Mouse (Mus musculus): ENCODE data around the gene Ppara.

Ppara gene

GRCm38 (mm10) chr15:85734571-85735033 is at the start of gene Ppara:
Ppara (plus strand) TSS chr15:85734983.
- DNase-seq (ENCODE audit: low spot score in 2 of 2): no peak

DNA sequence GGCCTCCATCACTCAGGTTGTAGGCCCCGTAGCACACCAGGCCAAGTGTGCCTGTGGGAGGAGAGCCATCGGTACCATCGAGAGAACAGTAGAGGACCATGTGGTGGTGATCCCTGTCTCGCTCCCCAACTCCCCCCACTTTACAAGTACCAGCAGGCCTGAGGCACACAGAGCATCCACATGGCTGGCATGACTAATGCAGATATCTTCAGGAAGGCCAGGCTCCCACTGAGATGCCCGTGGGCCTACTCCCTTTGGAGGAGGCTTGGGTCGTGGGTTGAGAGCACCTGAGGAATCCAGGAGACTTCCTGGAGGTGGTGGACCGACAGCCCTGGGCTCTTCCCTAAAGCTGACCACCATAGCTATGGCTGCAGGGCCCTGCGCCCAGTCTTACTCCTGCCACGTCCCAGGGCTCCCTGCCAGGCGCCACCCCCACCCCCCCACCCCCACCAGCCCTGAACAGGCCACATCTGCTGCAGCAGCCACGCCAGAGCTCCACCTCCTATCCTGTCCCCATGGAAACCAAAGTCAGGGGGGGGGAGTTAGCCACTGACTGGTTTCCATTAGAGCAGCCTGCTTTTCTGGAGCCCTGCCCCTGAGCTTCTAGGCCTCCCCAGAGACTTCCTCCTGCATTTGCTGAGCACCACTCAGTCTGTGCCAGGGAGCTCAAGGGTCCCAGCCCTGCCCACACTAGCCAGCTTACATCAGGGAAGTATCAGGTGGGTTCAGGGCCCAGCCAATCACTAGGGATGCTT is 48.0 kb upstream of the Ppara start:
- no peak for DNase-seq (ENCODE audit: low spot score in 2 of 2)

DNA sequence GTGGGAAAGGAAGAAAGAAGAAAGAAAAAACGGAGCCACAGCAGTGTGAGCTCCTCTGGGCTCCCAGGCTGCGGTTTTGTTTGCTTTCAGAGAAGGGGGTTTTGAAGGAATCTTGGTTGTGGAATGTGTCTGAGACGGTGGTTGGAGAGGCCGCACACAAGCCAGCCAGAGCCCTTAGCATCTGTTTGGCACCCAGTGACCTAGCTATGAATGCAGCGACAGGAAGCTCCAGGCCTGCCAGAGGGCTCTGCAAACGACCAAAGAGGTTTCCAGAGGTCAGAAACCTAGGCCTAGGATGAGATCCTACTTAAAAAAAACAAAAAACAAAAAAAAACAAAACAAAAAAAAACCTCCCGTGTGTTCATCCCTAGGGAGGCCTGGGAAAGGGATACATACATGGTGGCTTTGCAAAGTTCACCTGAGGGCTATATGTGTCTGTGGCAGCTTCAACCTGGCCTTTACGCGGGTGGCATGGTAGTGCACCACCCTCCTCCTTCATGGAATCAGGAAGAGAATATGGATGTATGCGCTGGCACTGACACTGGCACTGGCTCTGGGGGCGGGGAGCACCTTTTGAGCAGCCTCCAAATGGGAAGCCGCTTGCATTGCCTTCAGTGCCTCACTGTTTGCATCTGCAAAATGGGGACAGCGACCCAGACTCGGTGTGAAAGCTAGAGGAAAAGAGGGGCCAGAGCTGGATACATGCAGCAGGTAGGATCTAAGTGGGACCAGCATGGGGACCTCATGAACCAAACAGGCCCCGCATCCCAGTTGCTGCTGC is 47.0 kb upstream of the Ppara start:
- DNase-seq (ENCODE audit: low spot score in 2 of 2): no peak

DNA sequence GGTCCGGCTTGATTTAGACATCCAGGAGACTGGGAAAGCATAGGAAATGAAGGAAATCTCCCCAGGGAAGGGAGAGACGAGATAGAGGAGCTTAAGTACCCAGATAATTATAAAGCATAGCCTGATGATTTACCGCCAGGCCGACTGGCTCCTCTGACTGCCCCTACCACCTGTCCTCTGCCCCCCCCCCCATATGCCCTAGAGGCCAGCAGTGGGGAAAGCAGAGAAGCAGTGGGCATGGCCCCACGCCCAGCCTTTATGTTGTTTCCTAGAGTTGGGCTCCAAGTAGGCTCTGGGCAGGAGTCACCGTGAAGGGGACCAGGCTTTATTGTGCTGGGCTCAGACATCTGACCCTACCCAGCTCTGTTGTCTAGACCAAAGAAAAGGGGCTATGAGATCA is 46.0 kb upstream of the Ppara start:
- no peak for DNase-seq (ENCODE audit: low spot score in 2 of 2)

- no peak for DNase-seq (ENCODE audit: low spot score in 2 of 2)
These were observed 45.3 kb upstream of the Ppara start for GRCm38 (mm10) chr15:85689523-85689922.

DNA sequence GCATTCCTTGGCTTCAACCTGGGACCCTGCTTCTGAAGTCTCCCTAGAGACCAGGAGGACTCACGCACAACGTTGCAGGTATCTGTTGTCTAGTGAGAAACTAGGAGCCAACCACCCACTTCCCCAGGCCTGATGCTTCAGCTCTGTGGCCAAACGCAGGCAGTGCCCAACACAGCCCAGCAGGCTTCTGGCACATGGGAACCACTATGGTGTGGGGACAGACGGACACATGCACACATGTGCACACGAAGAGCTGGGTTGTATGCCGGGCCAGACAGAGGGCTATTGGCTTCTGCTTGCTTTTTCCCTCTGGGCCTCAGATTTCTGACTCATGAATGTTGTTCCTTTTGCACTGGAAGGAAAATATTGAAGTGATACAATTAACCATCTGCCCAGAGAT is 44.7 kb upstream of the Ppara start:
- DNase-seq (ENCODE audit: low spot score in 2 of 2): no peak

DNA sequence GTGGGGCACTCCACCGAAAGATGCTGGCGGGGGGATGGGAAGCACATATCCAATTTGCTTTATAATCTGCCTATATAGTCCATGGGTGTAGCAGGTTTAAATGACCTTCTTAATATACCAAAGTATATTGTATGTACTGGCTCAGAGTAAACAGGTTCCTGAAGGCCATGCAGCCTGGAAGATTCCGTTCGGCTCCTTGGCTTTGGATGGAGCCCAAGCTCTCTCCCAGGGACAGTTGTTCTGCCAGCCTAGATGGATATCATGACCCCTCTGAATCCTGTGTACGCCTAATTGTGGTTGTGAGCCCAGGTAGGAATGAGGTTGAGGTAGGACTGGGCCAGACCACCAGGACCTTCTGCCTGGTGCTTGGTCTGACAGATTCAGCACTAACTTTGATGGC is 43.9 kb upstream of the Ppara start:
- DNase-seq (ENCODE audit: low spot score in 2 of 2): no peak

- DNase-seq (ENCODE audit: low spot score in 2 of 2): no peak
These were observed 41.7 kb upstream of the Ppara start for GRCm38 (mm10) chr15:85693115-85693514.

DNA sequence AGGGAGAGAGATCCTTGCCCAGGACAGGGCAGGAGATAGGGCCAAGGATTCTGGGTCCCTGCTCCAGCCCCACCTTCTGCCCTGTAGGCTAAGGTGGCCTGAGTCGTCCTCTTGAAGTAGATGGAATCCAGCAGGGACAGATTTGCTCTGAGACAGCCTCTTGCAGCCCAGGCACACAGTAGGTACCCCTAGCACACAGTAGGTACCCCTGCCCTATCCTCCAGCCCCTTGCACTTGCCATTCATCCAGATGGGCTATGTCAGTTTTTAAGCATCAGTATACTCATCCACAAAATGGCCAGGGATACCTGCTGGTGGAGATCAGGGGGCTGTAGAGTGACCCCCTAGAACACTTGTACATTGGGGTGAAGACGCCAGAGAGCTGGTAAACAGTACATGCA is 41.0 kb upstream of the Ppara start:
- no peak for DNase-seq (ENCODE audit: low spot score in 2 of 2)

GRCm38 (mm10) chr15:85694379-85694778 is 40.4 kb upstream of the Ppara start:
- no peak for DNase-seq (ENCODE audit: low spot score in 2 of 2)

DNA sequence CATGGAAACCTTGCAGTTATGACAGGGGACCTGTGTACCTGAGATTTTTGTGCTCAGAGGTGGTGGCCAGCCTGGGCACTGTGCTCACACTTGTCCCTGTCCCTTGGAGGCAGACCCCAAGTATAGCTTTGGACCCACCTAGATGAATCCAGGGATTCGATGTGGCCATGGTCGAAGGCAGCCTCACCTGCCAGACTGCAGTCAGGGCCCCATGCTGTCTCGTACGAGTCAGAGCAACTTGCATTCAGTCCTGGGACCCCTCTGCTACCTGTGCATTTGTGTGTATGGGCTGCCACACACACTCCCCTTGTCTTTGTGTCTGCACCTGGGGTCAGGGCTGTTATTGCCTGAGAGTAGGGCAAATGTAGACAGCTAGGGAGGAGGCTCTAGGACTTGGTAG is 39.5 kb upstream of the Ppara start:
- DNase-seq (ENCODE audit: low spot score in 2 of 2): no peak

DNA sequence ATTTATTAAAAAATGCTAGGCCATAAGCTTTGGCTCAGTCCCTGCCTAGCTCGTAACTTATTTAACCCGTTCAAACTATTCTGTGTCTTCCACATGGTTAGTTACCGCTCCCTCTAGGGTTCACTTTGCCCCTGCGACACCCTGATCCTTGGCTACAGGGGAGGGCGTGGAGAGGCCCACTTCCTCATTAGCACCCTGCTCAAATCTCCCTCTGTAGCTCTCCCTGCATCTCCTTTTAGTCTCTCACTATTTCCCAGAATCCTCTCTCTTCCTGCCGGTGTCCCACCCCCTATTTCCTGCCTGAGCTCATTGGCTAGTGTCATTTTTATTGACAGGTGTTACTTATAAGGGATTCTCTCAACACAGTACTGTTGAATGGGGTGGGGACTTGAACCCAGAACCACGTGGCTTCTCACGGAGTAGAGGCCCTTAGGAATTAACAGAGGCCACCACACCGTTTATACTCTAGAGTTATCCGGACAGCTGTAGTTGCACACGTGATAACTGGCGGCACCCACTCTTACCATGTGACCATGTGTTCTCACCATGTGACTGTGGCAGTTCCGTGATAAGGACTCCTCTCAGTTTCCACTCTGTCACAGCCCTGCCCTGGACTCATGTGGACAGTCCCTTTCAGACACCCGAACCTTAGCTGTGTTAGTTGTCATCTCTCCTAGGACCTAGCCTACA is 36.3 kb upstream of the Ppara start:
- DNase-seq (ENCODE audit: low spot score in 2 of 2): no peak

GRCm38 (mm10) chr15:85699452-85699851 is 35.3 kb upstream of the Ppara start:
- DNase-seq (ENCODE audit: low spot score in 2 of 2): no peak

DNA sequence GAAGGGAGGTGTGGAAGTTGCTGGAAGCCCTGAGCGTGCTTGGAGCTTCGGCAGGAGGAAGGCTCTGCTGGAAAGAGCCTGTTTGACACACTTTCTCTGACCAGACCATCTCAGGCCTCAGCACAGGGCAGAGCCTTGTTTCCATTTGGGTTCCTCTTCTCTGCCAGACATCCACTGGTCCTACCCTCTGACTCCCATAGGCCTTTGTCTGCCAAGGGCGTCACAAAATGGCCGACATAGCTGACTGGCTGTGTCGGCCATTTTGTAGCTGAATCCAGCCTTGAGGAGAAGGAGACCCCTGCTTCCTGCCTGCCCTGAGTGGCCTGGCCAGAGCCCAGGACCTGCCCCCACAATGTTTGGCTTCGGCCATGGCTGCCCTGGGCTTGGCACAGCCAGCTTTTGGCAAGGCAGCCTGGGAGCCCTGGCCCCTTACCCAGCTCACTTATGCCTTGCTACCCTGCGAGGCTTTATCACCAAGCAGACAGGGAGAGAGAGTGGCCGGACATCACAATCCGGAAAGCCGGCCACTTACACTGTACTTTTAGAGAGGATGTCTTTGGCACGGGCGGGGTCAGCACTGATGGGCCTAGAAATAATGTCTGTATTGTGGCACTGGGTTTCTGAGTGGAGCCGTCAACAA is 34.8 kb upstream of the Ppara start:
- no peak for DNase-seq (ENCODE audit: low spot score in 2 of 2)

GRCm38 (mm10) chr15:85700716-85701115 is 34.1 kb upstream of the Ppara start:
- no peak for DNase-seq (ENCODE audit: low spot score in 2 of 2)

- no peak for DNase-seq (ENCODE audit: low spot score in 2 of 2)
These were observed 33.5 kb upstream of the Ppara start for GRCm38 (mm10) chr15:85701128-85701930.

- DNase-seq (ENCODE audit: low spot score in 2 of 2): no peak
These were observed 32.3 kb upstream of the Ppara start for GRCm38 (mm10) chr15:85702411-85702951.

DNA sequence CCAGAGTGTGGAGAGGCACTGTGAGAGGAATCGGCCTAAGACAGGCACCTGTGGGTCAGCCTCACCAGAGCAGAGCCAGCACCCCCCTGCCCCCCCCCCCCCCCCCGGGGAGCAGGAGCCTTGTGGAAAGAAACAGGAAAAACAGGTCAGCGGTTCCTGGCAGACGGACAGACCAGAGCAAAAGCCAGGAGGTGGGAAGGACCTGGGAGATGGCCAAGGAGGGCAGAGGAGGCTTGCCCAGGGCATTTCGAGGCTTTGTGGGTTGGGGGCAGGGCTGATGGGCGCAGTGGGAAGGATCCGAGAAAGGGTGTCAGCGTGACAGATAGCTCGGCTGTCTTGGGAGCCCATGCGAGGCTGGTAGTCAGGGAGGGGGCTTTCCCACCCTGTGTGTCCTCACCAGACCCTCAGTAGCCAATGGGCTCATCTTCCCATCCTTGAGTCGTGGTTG is 31.6 kb upstream of the Ppara start:
- no peak for DNase-seq (ENCODE audit: low spot score in 2 of 2)

- no peak for DNase-seq (ENCODE audit: low spot score in 2 of 2)
These were observed 30.9 kb upstream of the Ppara start for GRCm38 (mm10) chr15:85703858-85704257.

DNA sequence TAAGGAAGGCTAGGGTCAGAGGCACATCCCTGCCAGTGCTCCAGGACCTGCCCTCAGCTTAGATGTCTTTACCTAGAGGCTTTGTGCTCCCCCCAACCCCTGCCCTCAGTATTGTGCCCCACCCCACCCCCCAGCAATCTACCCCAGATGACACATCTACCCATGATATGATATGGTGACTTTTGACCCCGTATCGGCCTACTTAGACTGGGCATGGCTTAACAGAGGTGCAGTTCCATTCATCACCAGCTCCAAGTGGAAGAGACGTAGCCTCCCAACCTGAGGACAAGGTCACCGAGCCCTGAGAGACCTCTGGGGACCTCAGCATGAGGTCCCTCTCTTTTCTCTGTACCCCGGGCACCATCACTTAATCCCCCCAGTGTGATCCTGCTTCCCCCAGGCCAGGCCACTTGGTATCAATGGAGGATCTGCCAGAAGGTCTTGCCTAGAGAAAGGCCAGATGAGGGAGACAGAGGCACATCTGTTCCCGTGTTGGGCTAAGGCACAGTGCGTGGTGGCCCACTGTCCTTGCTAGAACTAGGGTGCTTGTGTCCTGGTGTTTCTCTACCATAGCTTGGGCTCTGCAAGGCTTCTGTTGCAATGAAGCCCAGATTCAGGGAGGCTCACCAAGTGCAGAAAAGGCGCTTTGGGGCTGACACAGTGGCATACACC is 30.3 kb upstream of the Ppara start:
- no peak for DNase-seq (ENCODE audit: low spot score in 2 of 2)
